Mouse (Mus musculus) liver, adult 2 months (tissue): ENCODE measurements around the gene Filip1. TPM values are rescaled to one million over a fixed set of nuclear protein-coding genes. Genes with fewer than 3 reads are reported as not detected.

Experiments
- DNase-seq: peaks from one replicate; pipeline ENCODE4 v3.0.0-alpha.2; 2011; ENCODE audit warnings: low read depth, low spot score; ENCODE audit errors: extremely low read depth
- H3K27ac ChIP-seq: fragments of 200-500 bp; replicated peaks from 2 replicates; pipeline ENCODE4 v1.5.1; 2012; ENCODE audit warnings: low read depth, mild to moderate bottlenecking, control low read depth, inconsistent platforms, low read length; ENCODE audit not compliant: insufficient read depth
- H3K27me3 ChIP-seq: fragments of 200-500 bp; 2 replicates; pipeline ENCODE4 v1.6.1; 2012; ENCODE audit warnings: mild to moderate bottlenecking, moderate library complexity, low read length, inconsistent platforms; ENCODE audit not compliant: control insufficient read depth, insufficient read depth
- H3K36me3 ChIP-seq: fragments of 200-500 bp; 2 replicates; pipeline ENCODE4 v1.6.1; 2012; ENCODE audit warnings: low read length, inconsistent platforms; ENCODE audit not compliant: control insufficient read depth, insufficient read depth
- H3K4me1 ChIP-seq: fragments of 200-500 bp; 2 replicates; pipeline ENCODE4 v1.6.1; 2011; ENCODE audit warnings: low read length; ENCODE audit not compliant: control insufficient read depth, insufficient read depth
- H3K4me3 ChIP-seq: fragments of 200-500 bp; 2 replicates; pipeline ENCODE4 v1.5.1; 2011; ENCODE audit warnings: low read depth, mild to moderate bottlenecking, control low read depth, low read length, moderate library complexity; ENCODE audit not compliant: insufficient read depth
- H3K79me2 ChIP-seq: fragments of 200-500 bp; 2 replicates; pipeline ENCODE4 v1.6.1; 2012; ENCODE audit warnings: inconsistent platforms, mild to moderate bottlenecking, low read length, moderate library complexity; ENCODE audit not compliant: control insufficient read depth, insufficient read depth
- H3K9ac ChIP-seq: fragments of 200-500 bp; 2 replicates; pipeline ENCODE4 v1.6.1; 2012; ENCODE audit warnings: low read depth, mild to moderate bottlenecking, control low read depth, inconsistent platforms, low read length
- CTCF ChIP-seq: fragments of 200-500 bp; IDR thresholded peaks from 2 replicates; pipeline ENCODE4 v1.5.1; 2011; ENCODE audit warnings: low read depth, low read length, control low read depth
- POLR2A ChIP-seq: fragments of 200-500 bp; IDR thresholded peaks from 2 replicates; pipeline ENCODE4 v1.6.1; 2011; ENCODE audit warnings: low read length, control low read depth; ENCODE audit not compliant: insufficient read depth; ENCODE audit errors: extremely low read depth
- WGBS: fragments of 180-500 bp; shearing (Covaris S2); methylation state at CpG from one replicate; pipeline ENCODE4 v1.1.7; 2018; 5-methylcytosine and 5-hydroxymethylcytosine counted together
- polyA plus RNA-seq: library from polyadenylated mRNA; depleted of rRNA; stranded (reverse); fragments of >200 nt; gene quantifications from 2 replicates; pipeline ENCODE4 v1.2.3, GENCODE M21; 2012
- total RNA-seq: library from RNA; depleted of rRNA; stranded (reverse); fragments of >200 nt; gene quantifications from 2 replicates; pipeline ENCODE4 v1.2.3, GENCODE M21; 2014

The Filip1 gene
- total and polyA plus RNA-seq, 2 experiments, result 0.10 to 1.2 TPM

GRCm38 (mm10) chr9:79977549-79977971, 35.1 kb downstream of the Filip1 start:
- TF ChIP-seq POLR2A, result no peak
- TF ChIP-seq CTCF, result no peak
- H3K27ac ChIP-seq, result peak overlapping the region; percentile 20
- no peaks in the 10 kb centered on the region for H3K27me3 ChIP-seq
- H3K4me3 ChIP-seq, result peak overlapping the region; percentile 48
- WGBS, result 4% methylated on average over 13 of the region's 13 CpGs
- H3K9ac ChIP-seq, result peak overlapping the region; percentile 23
- no peaks in the 10 kb centered on the region for H3K4me1 ChIP-seq
- H3K36me3 ChIP-seq, result no peaks in the 10 kb centered on the region
- H3K79me2 ChIP-seq, result no peaks in the 10 kb centered on the region
- no peak for DNase-seq

DNA sequence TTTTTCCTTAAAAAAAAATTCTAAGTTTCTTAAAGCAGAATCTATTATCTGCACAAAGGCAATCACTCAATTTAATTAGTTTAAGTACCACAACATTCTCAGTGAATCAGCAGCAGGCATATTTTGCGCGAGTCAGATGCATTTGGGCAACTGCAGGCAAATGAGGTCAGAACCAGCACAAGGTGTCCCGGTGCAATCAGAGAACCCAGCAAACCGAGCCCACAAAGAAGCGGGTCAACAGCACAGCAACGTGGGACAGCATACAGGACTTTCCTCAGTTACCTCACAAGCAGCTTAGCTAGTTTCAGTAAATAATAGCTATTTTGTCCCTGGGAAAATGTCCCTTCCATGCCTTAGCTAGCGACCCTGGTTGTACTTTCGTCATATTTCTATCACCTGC, 35.9 kb downstream of the Filip1 start:
- H3K9ac ChIP-seq, result no peak overlapping the region; the same call in 1 of the 2 replicates
- WGBS, result 42% methylated on average over 8 of the region's 8 CpGs
- no peaks in the 10 kb centered on the region for H3K27me3 ChIP-seq
- TF ChIP-seq POLR2A (no peak), CTCF (no peak)
- no peaks in the 10 kb centered on the region for H3K36me3 ChIP-seq
- peak overlapping the region; percentile 35 for H3K4me3 ChIP-seq
- H3K79me2 ChIP-seq, result no peaks in the 10 kb centered on the region
- H3K4me1 ChIP-seq, result no peaks in the 10 kb centered on the region
- H3K27ac ChIP-seq, result no peak overlapping the region
- no peak for DNase-seq

DNA sequence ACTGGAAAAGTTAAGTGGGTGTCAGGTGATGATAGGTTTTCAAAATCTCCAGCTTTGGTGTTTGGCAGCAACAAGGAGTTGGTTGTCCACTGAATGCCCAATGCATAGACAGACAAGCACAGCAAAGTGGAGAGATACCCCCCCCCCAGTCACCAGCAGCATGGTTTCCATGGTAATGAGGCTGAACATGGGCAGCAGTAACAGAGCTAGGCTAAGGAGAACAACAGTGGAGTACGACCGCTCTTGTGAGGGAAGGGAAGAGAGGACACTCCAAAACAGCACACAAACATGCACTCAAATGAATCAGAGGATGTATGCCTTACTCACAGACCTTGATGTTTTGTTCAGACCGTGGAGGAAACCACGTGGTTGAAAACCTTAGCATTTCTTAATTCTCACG, 37.5 kb downstream of the Filip1 start:
- Histone ChIP-seq H3K79me2 (no peaks in the 10 kb centered on the region), H3K4me1 (no peaks in the 10 kb centered on the region), H3K27ac (no peak overlapping the region), H3K27me3 (no peaks in the 10 kb centered on the region), H3K4me3 (no peak overlapping the region), H3K36me3 (no peaks in the 10 kb centered on the region), H3K9ac (no peak overlapping the region)
- WGBS, result 67% methylated on average over 5 of the region's 5 CpGs
- no peak for DNase-seq
- no peak for TF ChIP-seq CTCF
- TF ChIP-seq POLR2A, result no peak

DNA sequence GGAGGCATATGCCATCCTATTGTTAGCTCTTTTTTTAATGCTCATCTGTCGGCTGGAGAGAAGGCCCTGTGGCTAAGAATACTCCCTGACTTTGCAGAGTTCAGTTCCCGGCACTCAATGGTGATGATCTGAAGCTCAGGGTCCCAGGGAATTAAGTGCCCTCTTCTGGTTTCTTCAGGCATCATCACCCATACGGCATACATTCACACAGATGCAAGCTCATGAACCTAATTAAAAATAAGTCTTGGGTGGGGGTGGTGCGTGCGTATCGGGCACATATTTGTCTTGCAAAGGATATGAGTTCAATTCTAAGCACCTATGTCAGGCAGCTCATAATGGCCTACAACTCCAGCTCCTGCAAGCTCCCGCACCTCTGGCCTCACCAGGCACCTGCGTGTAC, 39.1 kb downstream of the Filip1 start:
- Histone ChIP-seq H3K4me3 (no peak overlapping the region), H3K36me3 (no peaks in the 10 kb centered on the region), H3K27ac (no peak overlapping the region), H3K9ac (no peak overlapping the region), H3K27me3 (no peaks in the 10 kb centered on the region), H3K79me2 (no peaks in the 10 kb centered on the region), H3K4me1 (no peaks in the 10 kb centered on the region)
- DNase-seq, result no peak
- no peak for TF ChIP-seq CTCF
- TF ChIP-seq POLR2A, result no peak
- 94% methylated on average over 8 of the region's 8 CpGs for WGBS

- Histone ChIP-seq H3K36me3 (no peaks in the 10 kb centered on the region), H3K27ac (no peak overlapping the region), H3K4me3 (no peak overlapping the region), H3K27me3 (no peaks in the 10 kb centered on the region), H3K4me1 (no peaks in the 10 kb centered on the region), H3K79me2 (no peaks in the 10 kb centered on the region), H3K9ac (no peak overlapping the region)
- no peak for DNase-seq
- no peak for TF ChIP-seq POLR2A
- no peak for TF ChIP-seq CTCF
- 88% methylated on average over 6 of the region's 6 CpGs for WGBS
Observed at GRCm38 (mm10) chr9:79972705-79973104, 39.9 kb downstream of the Filip1 start.

DNA sequence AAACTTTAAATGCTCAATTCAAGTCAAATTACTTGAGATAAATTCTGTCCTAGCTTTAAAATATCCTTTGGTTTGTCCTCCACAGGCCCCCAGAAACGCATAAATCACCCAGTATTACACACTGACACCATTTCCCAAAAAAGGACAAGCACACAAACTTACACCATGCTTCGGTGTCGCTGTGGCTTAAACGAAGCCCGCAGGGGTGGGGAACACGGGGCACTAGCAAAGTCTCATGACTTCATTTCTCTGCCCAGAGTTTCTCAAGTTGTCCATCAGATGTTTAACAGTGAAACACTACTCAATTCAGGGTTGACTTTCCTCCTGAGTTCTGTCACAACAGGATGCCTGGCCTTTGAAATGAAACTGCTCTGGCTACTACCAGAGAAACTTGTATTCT, 41.0 kb downstream of the Filip1 start:
- WGBS, result 82% methylated on average over 6 of the region's 6 CpGs
- no peak overlapping the region for H3K4me3 ChIP-seq
- no peaks in the 10 kb centered on the region for H3K36me3 ChIP-seq
- no peaks in the 10 kb centered on the region for H3K27me3 ChIP-seq
- H3K27ac ChIP-seq, result no peak overlapping the region
- H3K79me2 ChIP-seq, result no peaks in the 10 kb centered on the region
- TF ChIP-seq POLR2A (no peak), CTCF (no peak)
- no peaks in the 10 kb centered on the region for H3K4me1 ChIP-seq
- no peak overlapping the region for H3K9ac ChIP-seq
- no peak for DNase-seq
